Mouse (Mus musculus) hindbrain, embryonic 11.5 days (tissue): ENCODE results near the gene Rspry1. TPM values are rescaled to one million over a fixed set of nuclear protein-coding genes. Genes with fewer than 3 reads are reported as not detected.

Experiments
- ATAC-seq: fragments of 200-750 bp; cut with Nextera tagmentation; 2 replicates; pipeline ENCODE4 v1.8.0; 2017; ENCODE audit warnings: mild to moderate bottlenecking, moderate TSS enrichment, moderate library complexity; ENCODE audit not compliant: low FRiP score
- DNase-seq: peaks from one replicate; pipeline ENCODE4 v3.0.0-alpha.2; 2015; ENCODE audit warnings: low spot score
- H3K27ac ChIP-seq: fragments of 300-500 bp; sonication (generic); 2 replicates; pipeline ENCODE4 v1.5.1; 2014; ENCODE audit warnings: mild to moderate bottlenecking, low read depth, low read length
- H3K27me3 ChIP-seq: fragments of 300-500 bp; sonication (generic); 2 replicates; pipeline ENCODE4 v1.6.1; 2014; ENCODE audit warnings: mild to moderate bottlenecking, low read length, moderate library complexity, mixed read lengths; ENCODE audit not compliant: control insufficient read depth, insufficient read depth
- H3K36me3 ChIP-seq: fragments of 300-500 bp; sonication (generic); 2 replicates; pipeline ENCODE4 v1.6.1; 2014; ENCODE audit warnings: mild to moderate bottlenecking, low read length, moderate library complexity, mixed read lengths; ENCODE audit not compliant: control insufficient read depth, insufficient read depth
- H3K4me1 ChIP-seq: fragments of 300-500 bp; sonication (generic); replicated peaks from 2 replicates; pipeline ENCODE4 v1.6.1; 2014; ENCODE audit warnings: low read length, mixed read lengths; ENCODE audit not compliant: control insufficient read depth, insufficient read depth
- H3K4me2 ChIP-seq: fragments of 300-500 bp; sonication (generic); replicated peaks from 2 replicates; pipeline ENCODE4 v1.6.1; 2014; ENCODE audit warnings: mild to moderate bottlenecking, low read depth, low read length
- H3K4me3 ChIP-seq: fragments of 300-500 bp; sonication (generic); 2 replicates; pipeline ENCODE4 v1.5.1; 2014; ENCODE audit warnings: low read depth, low read length
- H3K9ac ChIP-seq: fragments of 300-500 bp; sonication (generic); 2 replicates; pipeline ENCODE4 v1.6.1; 2014; ENCODE audit warnings: low read depth, low read length
- H3K9me3 ChIP-seq: fragments of 300-500 bp; sonication (generic); 2 replicates; pipeline ENCODE4 v1.6.1; 2016; ENCODE audit warnings: low read length; ENCODE audit not compliant: control insufficient read depth
- WGBS: fragments of 180-500 bp; shearing (Covaris S2); extraction: QIAGEN DNeasy Blood & Tissue Kit; methylation state at CpG from one replicate; pipeline ENCODE4 v1.1.7; 2014; 5-methylcytosine and 5-hydroxymethylcytosine counted together
- polyA plus RNA-seq: library from polyadenylated mRNA; unstranded; fragments of >200 nt; fragmentation: Nextera tagmentation; extraction: Ambion mirVana; gene quantifications from 2 replicates; pipeline ENCODE4 v1.2.1, GENCODE M21; 2014

Rspry1 gene
- polyA plus RNA-seq = 45.5 and 50.4 TPM in 2 replicates

DNA sequence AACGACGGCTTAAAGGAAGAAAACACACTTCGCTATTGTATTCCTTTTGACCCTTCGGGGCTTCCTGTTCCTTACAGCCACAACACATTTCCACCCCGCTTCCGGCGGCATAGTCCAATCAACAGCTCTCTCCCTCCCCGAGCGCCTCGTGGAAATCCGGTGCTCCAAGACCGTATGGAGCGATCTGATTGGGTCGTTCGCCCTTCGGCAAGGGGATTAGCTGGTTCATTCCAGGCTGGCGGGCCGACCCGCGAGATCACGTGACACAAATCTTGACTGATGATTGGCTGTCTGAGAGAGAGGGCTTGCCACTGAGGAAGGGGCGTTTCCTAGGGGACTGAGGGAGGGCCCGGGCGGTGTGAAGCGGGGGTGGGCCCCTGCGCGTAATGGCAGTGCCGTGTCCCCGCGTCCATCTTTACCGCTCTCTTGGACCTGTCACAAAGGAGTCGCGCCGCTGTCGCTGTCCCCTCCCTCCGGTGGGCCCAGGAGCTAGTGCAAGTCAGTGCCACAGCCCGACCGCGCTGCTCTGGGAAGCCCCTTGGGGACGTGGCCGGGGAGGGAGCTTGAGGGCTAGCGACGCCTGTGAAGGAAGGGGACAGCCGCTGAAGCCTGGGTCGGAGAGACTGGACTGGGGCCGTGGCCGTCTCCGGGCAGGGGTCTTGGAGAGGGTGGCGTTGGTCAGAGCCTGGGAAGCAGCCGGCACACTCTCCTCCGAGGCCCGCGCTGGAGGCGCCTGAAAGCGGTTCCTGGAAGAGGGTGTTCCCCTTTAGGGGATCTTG, at the start of gene Rspry1, which contains the start of gene Fam192a:
TSS of gene Rspry1 (plus strand) at position 331 of the 779 bp plus-strand sequence.
TSS of gene Fam192a (minus strand) at position 391 of the 779 bp plus-strand sequence.
- DNase-seq (peak; percentile 99), ATAC-seq (peak; percentile 100)
- H3K27ac ChIP-seq = peak within 1 kb of the TSS; percentile 90
- WGBS = under 1% methylated on average over 55 of the region's 55 CpGs
- no peaks in the 10 kb centered on the region for H3K9me3 ChIP-seq
- H3K36me3 ChIP-seq = no peaks in the 10 kb centered on the region
- H3K27me3 ChIP-seq = no peaks in the 10 kb centered on the region
- H3K9ac ChIP-seq = peak within 1 kb of the TSS; percentile 96
- peak within 1 kb of the TSS; percentile 91 for H3K4me2 ChIP-seq
- 0 out of 2 replicates have a peak, but pooled peaks cover 2% of the 10 kb centered on the region for H3K4me1 ChIP-seq
- peak within 1 kb of the TSS; percentile 97 for H3K4me3 ChIP-seq

DNA sequence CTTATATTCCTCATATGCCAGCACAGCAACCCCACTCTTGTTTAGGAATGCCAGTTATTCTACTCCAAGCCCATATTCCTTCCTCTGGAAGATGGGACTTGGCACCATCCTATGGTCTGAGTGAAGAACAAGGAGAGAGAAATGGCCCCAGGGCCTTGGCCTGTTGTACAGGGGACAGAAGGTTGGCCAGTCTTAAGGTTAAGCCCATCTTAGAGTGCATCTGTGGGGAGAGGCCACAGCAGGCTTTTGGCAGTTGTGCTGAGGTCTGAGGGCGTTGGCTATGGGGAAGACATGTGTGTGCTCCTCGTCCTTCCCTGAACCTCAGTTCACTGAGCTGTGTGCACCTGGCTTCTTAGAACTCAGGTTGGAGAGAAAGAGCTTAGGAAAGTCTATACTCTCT, 49.0 kb upstream of the Rspry1 start:
- no peak overlapping the region for H3K27ac ChIP-seq

DNA sequence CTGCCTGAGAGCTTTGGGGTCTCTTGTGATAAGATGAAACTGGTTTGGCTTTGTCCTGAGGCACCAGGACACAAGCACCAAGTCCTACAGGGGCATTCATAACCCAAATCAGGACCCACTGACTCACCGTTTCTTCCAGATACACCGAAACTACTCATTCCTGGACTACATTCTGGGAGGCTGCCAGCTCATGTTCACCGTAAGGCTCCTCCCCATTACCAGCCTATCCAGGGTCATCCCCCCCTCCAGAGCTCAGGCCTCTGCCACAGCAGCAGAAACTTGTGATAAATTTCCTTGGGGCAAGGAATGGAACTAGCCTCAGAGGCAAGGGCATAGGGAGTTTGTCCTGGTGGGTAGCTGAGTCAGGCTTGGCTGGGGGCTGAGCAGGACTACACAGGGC, 44.5 kb upstream of the Rspry1 start:
- ATAC-seq (no peak), DNase-seq (no peak)
- H3K9me3 ChIP-seq = no peaks in the 10 kb centered on the region
- H3K4me3 ChIP-seq = no peak overlapping the region
- no peak overlapping the region for H3K27ac ChIP-seq
- H3K36me3 ChIP-seq = no peaks in the 10 kb centered on the region
- H3K27me3 ChIP-seq = no peaks in the 10 kb centered on the region
- H3K4me1 ChIP-seq = peaks cover 6% of the 10 kb centered on the region
- H3K4me2 ChIP-seq = no peak overlapping the region
- H3K9ac ChIP-seq = no peak overlapping the region
- 79% methylated on average over 3 of the region's 3 CpGs for WGBS

More for the DNA sequence above, 49.0 kb upstream of the Rspry1 start:
- DNase-seq = no peak
- Histone ChIP-seq H3K4me2 (no peak overlapping the region), H3K36me3 (no peaks in the 10 kb centered on the region), H3K27me3 (no peaks in the 10 kb centered on the region), H3K4me3 (no peak overlapping the region), H3K9me3 (no peaks in the 10 kb centered on the region), H3K4me1 (peaks cover 8% of the 10 kb centered on the region; the same call in 1 of the 2 replicates), H3K9ac (no peak overlapping the region)
- 79% methylated on average over 2 of the region's 2 CpGs for WGBS
- ATAC-seq = no peak

DNA sequence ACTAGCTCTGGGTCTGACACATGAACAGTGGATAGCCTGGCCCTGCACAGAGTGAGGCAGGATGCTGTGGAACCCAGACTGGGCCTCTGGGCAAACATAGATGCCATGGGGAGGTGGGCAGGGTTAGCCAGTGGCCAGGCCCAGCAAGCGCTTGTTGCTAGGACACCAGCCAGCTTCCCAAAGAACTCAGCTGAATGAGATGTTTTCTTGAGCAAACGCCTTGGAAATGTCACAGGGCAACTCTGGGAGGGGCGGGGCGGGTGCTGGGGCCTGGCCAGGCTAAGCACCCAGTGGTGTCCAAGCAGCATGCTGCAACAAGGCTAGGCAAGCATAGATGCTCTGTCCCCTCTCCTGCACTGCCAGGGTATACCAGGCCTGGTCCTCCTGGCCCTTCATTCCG, 40.5 kb upstream of the Rspry1 start:
- DNase-seq = peak; percentile 58
- peaks cover 6% of the 10 kb centered on the region for H3K4me1 ChIP-seq
- ATAC-seq = peak; percentile 83
- no peak overlapping the region for H3K27ac ChIP-seq
- no peaks in the 10 kb centered on the region for H3K36me3 ChIP-seq
- no peak overlapping the region for H3K4me3 ChIP-seq
- no peaks in the 10 kb centered on the region for H3K27me3 ChIP-seq
- no peaks in the 10 kb centered on the region for H3K9me3 ChIP-seq
- no peak overlapping the region for H3K9ac ChIP-seq
- H3K4me2 ChIP-seq = no peak overlapping the region
- WGBS = 33% methylated on average over 5 of the region's 5 CpGs

DNA sequence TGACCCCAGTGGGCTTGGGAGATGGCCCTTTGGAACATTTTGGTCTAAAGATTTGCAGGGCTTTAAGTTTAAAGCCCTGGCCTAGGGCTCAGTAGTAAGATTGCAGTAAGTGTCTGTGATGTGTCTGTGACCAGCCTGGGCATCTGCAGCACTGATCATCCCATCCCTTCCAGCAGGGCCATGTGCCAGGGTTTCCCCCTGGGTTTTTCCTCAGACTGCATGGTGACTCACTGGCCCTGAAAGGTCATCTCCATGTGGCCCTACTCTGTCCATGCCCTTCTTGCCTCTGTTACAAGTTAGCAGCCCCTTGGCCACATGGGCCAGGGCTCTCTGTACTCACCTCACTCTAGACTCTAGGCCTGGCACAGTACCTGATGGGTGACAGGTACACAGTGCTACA, 37.3 kb upstream of the Rspry1 start:
- no peaks in the 10 kb centered on the region for H3K36me3 ChIP-seq
- H3K9ac ChIP-seq = no peak overlapping the region
- H3K27me3 ChIP-seq = no peaks in the 10 kb centered on the region
- no peak overlapping the region for H3K4me3 ChIP-seq
- peaks cover 16% of the 10 kb centered on the region for H3K4me1 ChIP-seq
- no peaks in the 10 kb centered on the region for H3K9me3 ChIP-seq
- ATAC-seq (no peak), DNase-seq (no peak)
- no peak overlapping the region for H3K4me2 ChIP-seq
- no peak overlapping the region for H3K27ac ChIP-seq

DNA sequence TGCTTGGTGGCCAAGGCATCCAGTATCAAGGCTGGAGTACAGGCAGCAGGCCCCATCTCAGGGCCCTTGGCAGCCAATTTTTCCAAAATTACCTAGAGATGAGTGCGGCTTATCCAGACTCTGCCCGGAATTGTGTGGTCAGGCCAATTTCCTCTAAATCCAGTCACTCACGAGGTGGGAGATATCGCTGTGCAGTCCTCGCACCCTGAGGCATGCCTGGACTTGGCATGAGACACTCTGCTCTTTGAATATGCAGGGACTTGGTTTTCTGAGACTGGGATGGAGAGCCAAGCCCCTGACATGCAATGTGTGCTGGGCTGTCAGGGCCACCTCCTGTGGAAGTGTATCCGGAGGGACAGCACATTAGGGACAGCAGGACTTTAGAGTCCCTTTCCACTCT, 35.7 kb upstream of the Rspry1 start:
- Histone ChIP-seq H3K4me2 (no peak overlapping the region), H3K27ac (no peak overlapping the region), H3K4me1 (peaks cover 15% of the 10 kb centered on the region), H3K36me3 (no peaks in the 10 kb centered on the region), H3K9ac (no peak overlapping the region), H3K27me3 (no peaks in the 10 kb centered on the region), H3K4me3 (no peak overlapping the region), H3K9me3 (no peaks in the 10 kb centered on the region)
- no peak for ATAC-seq
- DNase-seq = no peak
- WGBS = 85% methylated on average over 6 of the region's 6 CpGs

DNA sequence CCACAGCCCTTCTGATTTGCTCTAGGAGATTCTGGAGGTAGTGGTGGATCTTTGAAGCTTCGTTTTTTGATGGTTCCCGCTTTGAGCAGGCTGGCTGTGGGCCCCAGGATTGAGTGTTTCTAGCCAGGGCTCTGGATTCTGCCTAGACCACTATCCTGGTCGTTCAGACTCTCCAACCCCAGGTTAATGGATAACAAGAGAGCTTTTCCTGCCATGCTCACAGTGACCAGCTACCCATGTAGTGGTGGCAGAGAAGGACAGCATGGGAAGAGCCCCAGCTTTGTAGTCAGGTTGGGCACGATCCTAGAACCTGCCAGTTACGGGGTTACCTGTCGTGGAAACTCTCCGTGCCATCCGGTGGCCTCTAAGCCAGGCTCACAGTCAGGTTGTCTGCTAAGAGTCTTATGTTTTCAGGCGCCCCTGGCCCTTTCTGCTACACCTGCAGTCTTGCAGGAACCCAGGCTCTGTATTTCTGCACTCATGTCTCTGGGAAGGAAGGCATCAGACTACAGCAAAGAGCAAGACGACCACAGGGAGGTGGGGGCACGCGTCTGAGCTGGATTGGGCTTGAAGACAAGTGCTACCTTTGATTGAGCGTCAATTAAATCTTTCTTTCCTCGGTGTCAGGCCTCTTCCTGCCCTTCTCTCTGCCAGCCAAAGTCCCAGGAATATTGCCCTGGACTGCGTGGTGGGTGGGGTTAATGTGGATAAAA, 35.1 kb upstream of the Rspry1 start:
- Histone ChIP-seq H3K27ac (peak overlapping the region; percentile 17; the same call in 1 of the 2 replicates), H3K4me2 (no peak overlapping the region), H3K9ac (no peak overlapping the region), H3K27me3 (no peaks in the 10 kb centered on the region), H3K4me1 (peaks cover 10% of the 10 kb centered on the region), H3K9me3 (no peaks in the 10 kb centered on the region), H3K4me3 (no peak overlapping the region), H3K36me3 (no peaks in the 10 kb centered on the region)
- peak; percentile 36 for ATAC-seq
- WGBS = 56% methylated on average over 15 of the region's 15 CpGs
- no peak for DNase-seq

DNA sequence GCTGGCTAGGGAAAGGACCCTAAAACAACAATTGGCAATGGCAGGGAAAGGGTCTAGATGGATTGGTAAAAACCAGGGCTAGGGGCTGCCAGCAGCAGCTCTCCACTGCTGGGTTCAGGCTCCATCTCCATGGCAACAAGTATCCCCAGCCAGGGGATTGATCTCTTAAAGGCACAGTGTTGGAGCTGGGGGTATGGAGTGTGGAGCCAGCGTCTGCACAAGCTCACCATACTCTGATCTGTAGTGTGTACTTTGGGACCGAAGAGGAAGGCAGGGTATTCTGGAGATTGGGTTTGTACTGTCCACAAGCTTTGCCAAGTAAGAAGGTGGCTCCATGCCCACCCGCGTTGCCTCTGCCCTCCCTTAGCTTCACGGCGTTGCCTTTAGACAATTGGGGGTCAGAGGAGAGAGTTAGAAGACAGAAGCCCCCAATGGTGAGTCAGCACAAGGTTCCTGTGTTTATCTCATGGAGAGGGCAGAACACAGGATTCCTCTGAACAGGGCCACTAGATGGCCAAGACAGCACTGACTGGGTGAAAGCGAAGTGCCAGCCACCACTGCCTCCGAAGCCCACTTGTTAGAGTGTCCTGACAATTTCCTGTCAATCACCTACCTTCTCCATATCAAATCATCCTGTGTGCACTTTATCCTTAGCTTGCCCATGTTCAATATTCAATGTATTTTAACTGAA, 34.4 kb upstream of the Rspry1 start:
- Histone ChIP-seq H3K27ac (0 out of 2 replicates have a peak overlapping the region, but pooled peaks have one; percentile 17), H3K9ac (0 out of 2 replicates have a peak overlapping the region, but pooled peaks have one; percentile 4), H3K4me1 (peaks cover 10% of the 10 kb centered on the region), H3K4me3 (no peak overlapping the region), H3K36me3 (no peaks in the 10 kb centered on the region), H3K27me3 (no peaks in the 10 kb centered on the region), H3K9me3 (no peaks in the 10 kb centered on the region), H3K4me2 (no peak overlapping the region)
- DNase-seq (peak; percentile 62), ATAC-seq (peak; percentile 86)
- 56% methylated on average over 8 of the region's 8 CpGs for WGBS
